Mouse (Mus musculus): ENCODE data around the gene Rabl6. TPM values are rescaled to one million over a fixed set of nuclear protein-coding genes. Genes with fewer than 3 reads are reported as not detected.

The Rabl6 gene
- total and polyA plus RNA-seq, 3 experiments, result 34.6 to 62.0 (median 55.7) TPM

GRCm38 (mm10) chr2:25657246-25657645, 48.9 kb upstream of the Rabl6 start:
- Histone ChIP-seq H3K36me3 (replicated peaks in 1 of 2; ENCODE audit: control insufficient read depth in 1 of 2, insufficient read depth in 1 of 2, low read length in 1 of 2) (no peaks in the 10 kb centered on the region), H3K4me2 (ENCODE audit: insufficient read depth, low read depth, poor library complexity, severe bottlenecking) (no peak overlapping the region), H3K4me1 (ENCODE audit: control insufficient read depth in 1 of 2, insufficient read depth in 2 of 2) (peaks cover 15 to 20% of the 10 kb centered on the region in 2 experiments; a peak in 3 of 4 replicates), H3K79me2 (replicated peaks; ENCODE audit: control insufficient read depth, extremely low read depth, insufficient read depth, poor library complexity, severe bottlenecking) (no peaks in the 10 kb centered on the region), H3K9ac (ENCODE audit: insufficient read depth, low read depth) (no peak overlapping the region), H3K4me3 (replicated peaks in 1 of 3; ENCODE audit: low read depth in 2 of 3, low read length in 2 of 3, poor library complexity in 1 of 3) (no peak overlapping the region), H3K9me3 (replicated peaks; ENCODE audit: low read length) (no peaks in the 10 kb centered on the region), H3K27me3 (replicated peaks) (peaks cover 36% of the 10 kb centered on the region), H3K27ac (ENCODE audit: insufficient read depth, low read depth) (no peak overlapping the region)
- DNase-seq (ENCODE audit: extremely low read depth), result no peak
- dilution Hi-C loops (cut with MboI; ENCODE audit: extremely low pct_ligation_motif_present, extremely low pct_unique_long_range_greater_than_20kb, low sequenced_read_pairs), result no loop called here
- TF ChIP-seq MAX (IDR thresholded peaks at IDR 0.05; ENCODE audit: low read length), result no peak
- in situ Hi-C loops (cut with MboI; ENCODE audit: low pct_ligation_motif_present, low pct_unique_long_range_greater_than_20kb, low sequenced_read_pairs), result no loop called here

- H3K79me2 ChIP-seq (replicated peaks; ENCODE audit: control insufficient read depth, extremely low read depth, insufficient read depth, poor library complexity, severe bottlenecking), result no peaks in the 10 kb centered on the region
Measured at GRCm38 (mm10) chr2:25656691-25657090, 48.4 kb upstream of the Rabl6 start.

GRCm38 (mm10) chr2:25654502-25654901, 46.2 kb upstream of the Rabl6 start:
- H3K4me1 ChIP-seq (ENCODE audit: control insufficient read depth in 1 of 2, insufficient read depth in 2 of 2), result peaks cover 15 to 20% of the 10 kb centered on the region in 2 experiments; a peak in 3 of 4 replicates
- H3K9me3 ChIP-seq (replicated peaks; ENCODE audit: low read length), result no peaks in the 10 kb centered on the region
- no peaks in the 10 kb centered on the region for H3K79me2 ChIP-seq (replicated peaks; ENCODE audit: control insufficient read depth, extremely low read depth, insufficient read depth, poor library complexity, severe bottlenecking)
- no peak overlapping the region for H3K27ac ChIP-seq (ENCODE audit: insufficient read depth, low read depth)
- no peak for TF ChIP-seq POLR2A (IDR thresholded peaks at IDR 0.05; ENCODE audit: low read depth, low read length)
- no peak for TF ChIP-seq MAFK (IDR thresholded peaks at IDR 0.05; ENCODE audit: insufficient replicate concordance, low read length)
- no peak for TF ChIP-seq MAX (IDR thresholded peaks at IDR 0.05; ENCODE audit: low read length)
- TF ChIP-seq IRF4 (IDR thresholded peaks at IDR 0.05; ENCODE audit: low read depth, low read length), result no peak
- no peak for TF ChIP-seq GABPA (IDR thresholded peaks at IDR 0.05; ENCODE audit: insufficient replicate concordance, low read depth, low read length)
- dilution Hi-C loops (cut with MboI; ENCODE audit: extremely low pct_ligation_motif_present, extremely low pct_unique_long_range_greater_than_20kb, low sequenced_read_pairs), result no loop called here
- H3K36me3 ChIP-seq (replicated peaks in 1 of 2; ENCODE audit: control insufficient read depth in 1 of 2, insufficient read depth in 1 of 2, low read length in 1 of 2), result no peaks in the 10 kb centered on the region
- no peak for DNase-seq (ENCODE audit: extremely low read depth)
- peaks cover 59% of the 10 kb centered on the region for H3K27me3 ChIP-seq (replicated peaks)
- in situ Hi-C loops (cut with MboI; ENCODE audit: low pct_ligation_motif_present, low pct_unique_long_range_greater_than_20kb, low sequenced_read_pairs), result no loop called here
- H3K9ac ChIP-seq (ENCODE audit: insufficient read depth, low read depth), result no peak overlapping the region
- no peak overlapping the region for H3K4me3 ChIP-seq (replicated peaks in 1 of 3; ENCODE audit: low read depth in 2 of 3, low read length in 2 of 3, poor library complexity in 1 of 3)
- no peak overlapping the region for H3K4me2 ChIP-seq (ENCODE audit: insufficient read depth, low read depth, poor library complexity, severe bottlenecking)

More at GRCm38 (mm10) chr2:25656691-25657090, 48.4 kb upstream of the Rabl6 start:
- Histone ChIP-seq H3K4me3 (replicated peaks in 1 of 3; ENCODE audit: low read depth in 2 of 3, low read length in 2 of 3, poor library complexity in 1 of 3) (no peak overlapping the region), H3K27ac (ENCODE audit: insufficient read depth, low read depth) (no peak overlapping the region), H3K36me3 (replicated peaks in 1 of 2; ENCODE audit: control insufficient read depth in 1 of 2, insufficient read depth in 1 of 2, low read length in 1 of 2) (no peaks in the 10 kb centered on the region), H3K4me1 (ENCODE audit: control insufficient read depth in 1 of 2, insufficient read depth in 2 of 2) (peaks cover 15 to 20% of the 10 kb centered on the region in 2 experiments; a peak in 3 of 4 replicates), H3K9me3 (replicated peaks; ENCODE audit: low read length) (no peaks in the 10 kb centered on the region), H3K27me3 (replicated peaks) (peaks cover 38% of the 10 kb centered on the region), H3K9ac (ENCODE audit: insufficient read depth, low read depth) (no peak overlapping the region), H3K4me2 (ENCODE audit: insufficient read depth, low read depth, poor library complexity, severe bottlenecking) (no peak overlapping the region)
- DNase-seq (ENCODE audit: extremely low read depth), result no peak
- no peak for TF ChIP-seq KAT2A (IDR thresholded peaks at IDR 0.05; ENCODE audit: insufficient replicate concordance, low read length)
- no peak for TF ChIP-seq BHLHE40 (IDR thresholded peaks at IDR 0.05; ENCODE audit: low read depth, low read length)
- TF ChIP-seq RCOR1 (conservative IDR thresholded peaks at IDR 0.05; ENCODE audit: low read depth, low read length), result no peak
- dilution Hi-C loops (cut with MboI; ENCODE audit: extremely low pct_ligation_motif_present, extremely low pct_unique_long_range_greater_than_20kb, low sequenced_read_pairs), result no loop called here
- in situ Hi-C loops (cut with MboI; ENCODE audit: low pct_ligation_motif_present, low pct_unique_long_range_greater_than_20kb, low sequenced_read_pairs), result no loop called here

Data from CH12.LX (cell line).